Mouse (Mus musculus): ENCODE results near the gene Neurl3. TPM values are rescaled to one million over a fixed set of nuclear protein-coding genes. Genes with fewer than 3 reads are reported as not detected.

Gene Neurl3
- polyA plus RNA-seq, 1 experiment: 0.46 TPM

DNA sequence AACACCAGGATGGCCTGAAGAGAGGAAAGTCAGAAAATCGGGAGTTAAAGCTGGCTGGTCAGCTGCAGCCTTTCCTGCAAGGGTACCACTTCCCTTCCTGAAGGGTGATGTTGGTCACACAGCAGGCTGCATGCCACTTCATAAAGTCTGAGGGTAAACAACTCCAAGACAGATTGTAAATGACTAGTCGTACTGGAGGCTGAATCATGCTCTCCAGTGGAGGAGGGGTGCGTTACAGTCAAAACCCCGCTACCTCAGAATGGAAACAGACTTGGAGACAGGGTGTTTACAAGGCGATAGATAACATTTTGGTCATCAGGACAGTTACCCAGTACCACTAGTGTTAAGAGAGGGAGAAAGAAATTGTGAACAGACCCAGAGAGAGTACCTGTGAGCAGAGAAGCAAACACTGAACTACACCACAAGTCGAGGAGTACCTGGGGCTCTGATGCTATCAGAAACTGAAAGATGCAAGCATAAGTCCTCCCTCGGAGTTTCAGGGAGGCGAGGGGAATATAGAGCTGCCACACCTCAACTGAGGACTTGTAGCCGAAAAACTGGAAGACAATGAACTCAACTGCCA is 39.3 kb downstream of the Neurl3 start:
- no peak for TF ChIP-seq POLR2A (IDR thresholded peaks at IDR 0.05; ENCODE audit: low read depth, low read length)
- TF ChIP-seq CTCF (IDR thresholded peaks at IDR 0.05; ENCODE audit: borderline replicate concordance, insufficient read depth, low read length): no peak
- Histone ChIP-seq H3K27ac (ENCODE audit: insufficient read depth, low read length) (no peak overlapping the region), H3K4me1 (ENCODE audit: control insufficient read depth, insufficient read depth, low read length) (peaks cover 13% of the 10 kb centered on the region), H3K4me3 (ENCODE audit: insufficient read depth, low read length) (no peak overlapping the region)

DNA sequence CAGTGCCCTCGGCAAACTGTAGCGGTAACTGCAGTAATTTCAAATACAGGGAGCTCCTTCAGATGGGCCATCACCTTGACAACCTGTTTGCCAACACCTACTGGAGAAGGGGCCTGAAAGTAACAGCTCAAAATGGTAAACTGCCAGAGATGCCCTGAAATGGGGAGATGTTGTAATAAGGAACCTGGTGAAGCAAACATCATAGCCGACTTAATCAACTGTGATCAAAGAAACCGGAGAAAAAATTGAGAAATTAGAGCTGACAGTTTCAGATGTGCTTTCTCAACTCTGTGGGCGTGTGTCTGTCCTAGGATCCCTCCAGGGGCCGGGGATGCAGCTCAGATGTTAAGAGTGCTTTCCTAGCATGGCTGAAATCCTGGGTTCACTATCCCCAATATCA is 41.3 kb downstream of the Neurl3 start:
- H3K4me1 ChIP-seq (ENCODE audit: control insufficient read depth, insufficient read depth, low read length): peaks cover 13% of the 10 kb centered on the region
- no peak overlapping the region for H3K4me3 ChIP-seq (ENCODE audit: insufficient read depth, low read length)
- no peak for TF ChIP-seq CTCF (IDR thresholded peaks at IDR 0.05; ENCODE audit: borderline replicate concordance, insufficient read depth, low read length)
- TF ChIP-seq POLR2A (IDR thresholded peaks at IDR 0.05; ENCODE audit: low read depth, low read length): no peak
- H3K27ac ChIP-seq (ENCODE audit: insufficient read depth, low read length): no peak overlapping the region

DNA sequence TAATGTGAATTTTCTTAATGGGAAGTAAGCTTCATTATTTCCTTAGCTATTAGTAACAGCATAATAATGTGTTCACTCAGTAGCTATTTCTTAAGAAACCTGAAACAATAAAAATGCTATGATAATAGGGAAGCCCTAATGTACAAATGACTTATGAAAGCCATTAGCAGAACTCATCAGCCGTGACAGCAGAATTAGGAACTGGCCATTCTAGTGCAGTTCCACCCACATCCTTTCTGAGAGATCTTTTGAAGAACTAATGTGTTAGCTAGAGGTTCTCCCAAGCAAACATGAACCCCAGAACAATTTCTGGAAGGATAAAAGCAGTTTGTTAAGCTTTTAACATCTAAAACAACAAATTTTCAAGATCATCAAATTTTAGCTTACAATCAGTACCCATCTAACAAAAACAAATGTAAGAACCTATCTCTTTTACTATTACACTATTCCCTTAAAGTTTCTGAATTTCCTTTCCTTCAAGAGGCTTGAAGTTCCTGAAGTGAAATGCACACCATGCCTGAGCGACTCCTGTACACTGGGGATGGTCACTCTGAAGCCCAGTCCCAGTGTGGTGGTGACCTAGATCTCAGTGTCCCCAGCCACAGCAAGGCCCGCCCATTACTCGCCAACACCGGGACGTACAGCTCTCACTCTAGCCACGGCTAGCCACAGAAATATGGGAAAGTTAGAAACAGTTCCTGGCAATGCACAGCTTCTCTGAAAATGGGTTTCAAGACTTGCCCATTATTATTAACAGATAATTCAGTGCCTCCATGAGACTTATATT is 43.4 kb downstream of the Neurl3 start:
- Histone ChIP-seq H3K4me1 (ENCODE audit: control insufficient read depth, insufficient read depth, low read length) (peaks cover 10% of the 10 kb centered on the region), H3K27ac (ENCODE audit: insufficient read depth, low read length) (no peak overlapping the region), H3K4me3 (ENCODE audit: insufficient read depth, low read length) (no peak overlapping the region)
- TF ChIP-seq CTCF (IDR thresholded peaks at IDR 0.05; ENCODE audit: borderline replicate concordance, insufficient read depth, low read length) (no peak), POLR2A (IDR thresholded peaks at IDR 0.05; ENCODE audit: low read depth, low read length) (no peak)

DNA sequence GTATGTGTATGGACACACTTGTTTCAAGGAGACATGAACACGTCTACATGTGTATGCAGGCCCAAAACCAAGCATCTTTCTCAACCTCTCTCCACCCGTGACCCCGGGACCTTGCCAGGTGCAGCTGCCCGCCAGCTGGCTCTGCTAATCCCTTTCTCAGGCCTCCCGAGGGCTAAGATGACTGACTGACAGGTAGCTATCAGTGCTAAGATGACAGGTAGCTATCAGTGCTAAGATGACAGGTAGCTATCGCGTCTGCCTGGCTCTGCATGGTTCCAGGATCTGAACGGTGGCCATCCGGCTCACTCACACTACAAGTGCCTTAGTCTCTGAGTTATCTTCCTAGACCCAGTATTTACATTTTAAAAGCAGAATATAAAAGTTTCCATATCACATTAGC is 46.0 kb downstream of the Neurl3 start:
- H3K27ac ChIP-seq (ENCODE audit: insufficient read depth, low read length): no peak overlapping the region
- H3K4me3 ChIP-seq (ENCODE audit: insufficient read depth, low read length): no peak overlapping the region
- TF ChIP-seq CTCF (IDR thresholded peaks at IDR 0.05; ENCODE audit: borderline replicate concordance, insufficient read depth, low read length) (no peak), POLR2A (IDR thresholded peaks at IDR 0.05; ENCODE audit: low read depth, low read length) (no peak)
- H3K4me1 ChIP-seq (ENCODE audit: control insufficient read depth, insufficient read depth, low read length): no peaks in the 10 kb centered on the region

DNA sequence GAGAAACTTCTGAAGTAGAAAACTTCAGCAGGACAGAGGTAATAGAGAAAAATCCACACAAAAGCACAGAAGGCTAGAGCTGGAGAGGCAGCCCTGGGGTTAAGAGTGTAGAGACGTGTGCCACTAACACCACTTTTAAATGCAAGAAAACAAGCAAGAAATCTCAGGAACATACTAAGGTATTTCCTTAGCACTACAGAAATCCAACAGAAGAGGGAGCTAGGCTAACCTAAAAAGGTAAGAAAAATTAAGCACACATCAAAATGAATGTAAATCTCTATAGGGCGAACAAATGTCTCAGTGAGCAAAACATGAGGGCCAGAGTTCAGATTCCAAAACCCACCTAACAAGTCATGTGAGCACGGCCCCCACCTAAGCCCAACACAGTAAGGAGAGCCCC is 49.8 kb downstream of the Neurl3 start:
- H3K4me1 ChIP-seq (ENCODE audit: control insufficient read depth, insufficient read depth, low read length): no peaks in the 10 kb centered on the region
- H3K4me3 ChIP-seq (ENCODE audit: insufficient read depth, low read length): no peak overlapping the region
- TF ChIP-seq CTCF (IDR thresholded peaks at IDR 0.05; ENCODE audit: borderline replicate concordance, insufficient read depth, low read length) (no peak), POLR2A (IDR thresholded peaks at IDR 0.05; ENCODE audit: low read depth, low read length) (no peak)
- no peak overlapping the region for H3K27ac ChIP-seq (ENCODE audit: insufficient read depth, low read length)

Other genes with a start within 250 kb of the Neurl3 start
- 64.9 and 96.5 TPM in 2 replicates for gene Hs6st1, start 206.3 kb downstream of the Neurl3 start, polyA plus RNA-seq (2011; ENCODE audit: insufficient read length, low read depth, missing spikeins)
- 110 and 125 TPM in 2 replicates for gene Uggt1, start 30.0 kb downstream of the Neurl3 start, polyA plus RNA-seq (2011; ENCODE audit: insufficient read length, low read depth, missing spikeins)
- gene Arid5a, start 33.1 kb upstream of the Neurl3 start, polyA plus RNA-seq (2011; ENCODE audit: insufficient read length, low read depth, missing spikeins): 7.6 and 13.8 TPM in 2 replicates
- gene Kansl3, start 94.5 kb upstream of the Neurl3 start, polyA plus RNA-seq (2011; ENCODE audit: insufficient read length, low read depth, missing spikeins): 38.2 and 47.9 TPM in 2 replicates
- not detected in 2 replicates for gene Fer1l5, start 97.6 kb upstream of the Neurl3 start, polyA plus RNA-seq (2011; ENCODE audit: insufficient read length, low read depth, missing spikeins)
- 22.7 and 25.9 TPM in 2 replicates for gene Lman2l, start 170.6 kb upstream of the Neurl3 start, polyA plus RNA-seq (2011; ENCODE audit: insufficient read length, low read depth, missing spikeins)
- gene Cnnm4, start 196.9 kb upstream of the Neurl3 start, polyA plus RNA-seq (2011; ENCODE audit: insufficient read length, low read depth, missing spikeins): 10.4 and 11.6 TPM in 2 replicates
- 4.0 and 6.2 TPM in 2 replicates for gene Cnnm3, start 237.2 kb upstream of the Neurl3 start, polyA plus RNA-seq (2011; ENCODE audit: insufficient read length, low read depth, missing spikeins)